Mouse (Mus musculus) thymus, postnatal 25 days (tissue): ENCODE measurements around the gene Nr1d1.

ENCODE experiments used
- DNase-seq: peaks from one replicate; pipeline ENCODE4 v3.0.0; 2022

The Nr1d1 gene

GRCm38 (mm10) chr11:98735111-98735510, 40.0 kb downstream of the Nr1d1 start:
- no peak for DNase-seq

DNA sequence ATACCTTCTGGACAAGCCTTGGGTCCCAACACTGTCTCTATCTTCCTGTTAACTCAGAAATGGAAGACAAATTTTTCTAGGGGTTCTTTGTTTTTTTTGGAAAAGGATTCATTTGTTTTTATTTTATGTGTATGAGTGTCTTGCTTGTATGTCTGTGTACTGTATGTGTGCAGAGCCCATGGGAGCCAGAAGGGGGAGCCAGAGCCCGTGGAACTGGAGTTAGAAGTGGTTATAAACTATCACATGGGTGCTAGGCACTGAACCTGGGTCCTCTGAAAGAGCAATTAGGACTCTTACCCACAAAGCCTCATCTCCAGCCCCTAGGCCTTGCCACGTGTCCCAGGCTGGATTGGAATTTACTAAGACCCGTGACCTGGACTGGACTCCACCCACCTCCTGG, 41.1 kb downstream of the Nr1d1 start:
- no peak for DNase-seq

DNA sequence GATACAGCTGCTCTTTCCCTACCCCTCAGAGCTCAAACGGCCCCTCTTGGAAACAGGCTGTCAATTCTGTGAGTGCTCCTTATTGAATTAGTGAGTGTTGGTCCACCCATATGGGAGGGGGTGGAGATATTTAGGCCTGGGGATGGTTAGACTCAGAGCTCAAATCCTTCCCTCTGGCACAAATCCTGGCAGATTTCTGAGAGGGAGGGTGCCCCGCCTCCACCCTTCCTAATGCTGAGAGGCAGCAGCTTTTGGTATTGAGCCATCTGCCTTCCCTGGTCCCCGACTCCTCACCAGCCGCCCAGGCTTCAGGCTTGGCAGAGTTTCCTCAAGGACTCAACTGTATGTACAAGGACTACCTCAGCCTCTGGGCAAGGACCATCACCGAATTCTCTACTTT, 44.0 kb downstream of the Nr1d1 start:
- DNase-seq = no peak

DNA sequence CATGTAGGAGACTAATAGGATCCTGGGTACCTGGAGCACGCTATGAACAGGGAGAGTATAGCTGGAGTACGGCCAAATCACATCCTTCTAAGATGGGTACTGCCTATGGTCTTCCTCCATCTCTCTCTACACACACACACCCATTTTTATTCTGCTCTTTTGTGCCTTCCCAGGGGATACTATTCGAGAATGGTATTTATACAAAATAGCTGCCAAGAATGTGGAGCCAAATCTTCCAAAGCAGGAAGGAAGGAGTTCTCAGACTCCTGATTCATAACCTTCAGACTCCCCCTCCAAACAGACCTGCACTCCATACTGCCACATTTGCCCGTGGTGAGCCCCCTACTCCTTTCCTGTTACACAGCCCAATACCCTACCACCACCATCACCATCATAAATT, 44.4 kb downstream of the Nr1d1 start:
- DNase-seq = no peak

DNA sequence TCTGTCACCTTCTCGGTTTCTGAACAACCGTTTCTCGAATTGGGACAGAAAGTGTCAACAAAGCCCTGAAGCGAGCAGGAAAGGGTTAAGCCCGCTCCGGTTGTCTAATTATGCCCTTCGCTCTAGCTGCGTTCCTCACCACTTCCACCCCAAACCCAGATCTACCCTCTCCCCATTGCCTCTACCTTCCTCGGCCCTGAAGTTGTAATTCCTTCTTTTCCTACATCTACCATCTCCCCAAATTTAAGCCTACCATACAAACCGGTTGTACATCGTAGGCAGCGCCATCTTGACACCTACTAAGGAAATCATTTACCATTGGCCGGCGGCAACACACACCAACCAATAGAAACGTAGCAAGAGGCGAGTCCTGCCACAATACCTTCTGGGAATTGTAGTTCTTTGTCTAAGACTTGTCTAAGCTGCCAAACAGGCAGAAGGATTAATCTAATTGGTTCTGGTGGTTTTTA, 46.0 kb downstream of the Nr1d1 start, which contains the start of gene Med24:
Gene Med24, minus strand, starts transcription at position 317 of the 470 bp plus-strand sequence.
- DNase-seq = peak; percentile 84

GRCm38 (mm10) chr11:98725926-98726506, 49.1 kb downstream of the Nr1d1 start:
- DNase-seq = no peak

DNA sequence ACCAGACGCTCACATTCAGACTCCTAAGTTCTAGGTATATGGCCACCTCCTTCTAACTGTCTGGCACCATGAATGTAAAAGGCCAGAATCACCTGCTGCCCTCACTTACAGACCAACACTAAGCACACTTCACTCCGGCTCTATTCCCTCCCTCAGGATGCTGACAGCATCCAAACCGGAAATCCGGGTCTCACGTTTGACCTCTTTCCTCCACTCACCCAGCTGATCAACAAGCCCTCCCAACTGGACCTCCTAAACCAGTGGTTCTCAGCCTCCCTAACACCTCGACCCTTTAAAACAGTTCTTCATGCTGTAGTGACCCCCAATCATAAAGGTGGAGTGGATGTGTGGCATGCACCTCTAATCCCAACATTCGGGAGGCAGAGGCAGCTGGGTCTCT, 52.0 kb downstream of the Nr1d1 start:
- no peak for DNase-seq

DNA sequence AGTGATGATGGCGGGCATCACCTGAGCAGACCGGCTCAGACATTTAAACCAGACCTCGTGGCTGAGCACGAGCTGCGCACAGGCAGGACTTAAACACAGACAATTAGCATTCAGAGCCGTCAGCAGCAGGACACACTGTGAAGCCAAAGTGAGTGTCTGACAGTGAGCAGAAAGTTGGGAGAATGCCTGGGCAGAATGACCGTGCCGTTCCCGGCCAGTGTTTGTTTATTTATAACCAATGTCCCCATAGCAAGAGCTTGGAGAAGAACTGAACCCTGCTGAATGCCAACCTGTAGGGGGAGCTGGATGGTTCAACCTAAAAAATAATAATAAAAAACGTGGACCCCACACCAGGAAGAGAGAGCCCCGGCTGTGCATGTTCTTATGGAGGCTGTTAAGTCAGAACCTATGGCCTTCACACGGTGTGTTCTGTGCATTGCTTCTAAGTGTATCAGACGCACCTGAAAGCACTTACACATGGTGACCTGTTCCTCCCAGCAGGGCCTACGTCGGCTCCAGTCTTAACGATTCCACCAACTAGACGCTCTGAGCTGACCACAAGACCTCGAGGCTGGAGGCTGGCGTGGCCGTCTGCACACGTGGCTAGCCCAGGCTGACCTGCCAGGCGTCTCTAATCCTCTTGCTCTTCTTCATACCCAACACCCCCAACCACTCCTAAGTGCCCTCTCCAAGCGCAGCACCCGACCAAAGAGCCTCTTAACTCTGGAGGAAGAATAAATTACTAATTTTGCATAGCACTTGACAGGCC, 53.5 kb downstream of the Nr1d1 start:
- DNase-seq = no peak

GRCm38 (mm10) chr11:98720756-98721155, 54.4 kb downstream of the Nr1d1 start:
- DNase-seq = no peak
